Mouse (Mus musculus): ENCODE results near the gene Stat5a. TPM values are rescaled to one million over a fixed set of nuclear protein-coding genes. Genes with fewer than 3 reads are reported as not detected.

The Stat5a gene
- total and polyA plus RNA-seq, 3 experiments = 17.5 to 23.6 (median 23.0) TPM

DNA sequence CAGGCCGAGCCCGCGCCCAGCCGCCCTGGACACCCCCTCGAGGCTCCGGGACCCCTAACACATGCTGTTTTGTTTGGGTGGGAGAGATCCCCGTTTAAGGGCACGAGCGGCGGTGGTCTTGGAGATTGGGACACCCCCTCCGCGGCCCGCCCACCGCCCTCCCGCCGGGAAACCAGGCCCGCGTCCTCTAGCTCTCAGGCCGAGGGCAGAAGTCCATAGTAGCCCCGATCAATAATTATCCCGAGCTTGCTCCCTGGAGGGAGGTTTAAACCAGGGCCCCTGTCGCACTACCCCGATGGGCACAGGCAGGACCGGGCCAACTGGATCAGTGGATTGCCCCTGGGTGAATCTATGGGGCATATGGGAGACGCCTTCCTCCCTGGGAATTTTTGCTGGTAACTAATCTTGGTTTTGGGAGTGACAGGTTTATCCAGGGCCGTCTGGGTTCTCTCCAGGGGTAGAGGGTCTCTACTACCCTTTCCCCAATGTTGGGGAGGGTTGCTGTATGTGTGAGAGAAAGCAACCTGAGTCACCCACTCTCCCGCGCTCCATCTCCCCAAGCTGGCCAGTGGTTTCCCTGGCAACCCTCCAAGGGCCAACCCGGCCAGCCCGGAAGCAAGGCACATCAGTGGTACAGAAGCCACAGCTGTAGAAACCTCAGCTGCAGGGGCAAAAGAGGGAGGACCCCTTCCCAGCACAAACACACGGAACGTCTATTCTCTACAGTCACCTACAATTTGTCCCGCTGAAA is 8.2 kb upstream of the Stat5a start:
- in situ Hi-C loops (cut with MboI; ENCODE audit: low pct_ligation_motif_present, low pct_unique_long_range_greater_than_20kb, low sequenced_read_pairs) (no loop called here), dilution Hi-C loops (cut with MboI; ENCODE audit: extremely low pct_ligation_motif_present, extremely low pct_unique_long_range_greater_than_20kb, low sequenced_read_pairs) (no loop called here)
- peaks cover 21% of the 10 kb centered on the region for H3K79me2 ChIP-seq (replicated peaks; ENCODE audit: control insufficient read depth, extremely low read depth, insufficient read depth, poor library complexity, severe bottlenecking)
- H3K36me3 ChIP-seq (replicated peaks in 1 of 2; ENCODE audit: control insufficient read depth in 1 of 2, insufficient read depth in 1 of 2, low read length in 1 of 2) = no peaks in the 10 kb centered on the region
- peak overlapping the region; percentile 88 for H3K9ac ChIP-seq (ENCODE audit: insufficient read depth, low read depth)
- H3K27ac ChIP-seq (ENCODE audit: insufficient read depth, low read depth) = no peak overlapping the region
- H3K27me3 ChIP-seq (replicated peaks) = peaks cover 54% of the 10 kb centered on the region
- H3K4me3 ChIP-seq (replicated peaks in 1 of 3; ENCODE audit: low read depth in 2 of 3, low read length in 2 of 3, poor library complexity in 1 of 3) = peak overlapping the region; percentile 58 to 84 (median 79)
- TF ChIP-seq USF2 (conservative IDR thresholded peaks at IDR 0.05; ENCODE audit: low read depth, low read length) (no peak), MXI1 (IDR thresholded peaks at IDR 0.05; ENCODE audit: low read depth, low read length) (no peak), ZNF384 (IDR thresholded peaks at IDR 0.05; ENCODE audit: low read depth, low read length) (no peak), NRF1 (IDR thresholded peaks at IDR 0.05; ENCODE audit: low read depth, low read length) (no peak), BHLHE40 (IDR thresholded peaks at IDR 0.05; ENCODE audit: low read depth, low read length) (no peak), MEF2A (IDR thresholded peaks at IDR 0.05; ENCODE audit: borderline replicate concordance, low read depth, low read length) (no peak), IRF4 (IDR thresholded peaks at IDR 0.05; ENCODE audit: low read depth, low read length) (no peak; the same call in 1 of the 2 replicates), CHD1 (IDR thresholded peaks at IDR 0.05; ENCODE audit: low read depth, low read length) (no peak), HCFC1 (IDR thresholded peaks at IDR 0.05; ENCODE audit: low read depth, low read length) (no peak), ZC3H11A (IDR thresholded peaks at IDR 0.05; ENCODE audit: low read depth, low read length) (no peak), RAD21 (IDR thresholded peaks at IDR 0.05; ENCODE audit: low read depth, low read length) (no peak), POLR2AphosphoS2 (IDR thresholded peaks at IDR 0.05; ENCODE audit: low read depth, low read length) (no peak), ZKSCAN1 (IDR thresholded peaks at IDR 0.05; ENCODE audit: borderline replicate concordance, low read depth, low read length) (no peak), USF1 (IDR thresholded peaks at IDR 0.05; ENCODE audit: low read depth, low read length) (no peak)
- DNase-seq (ENCODE audit: extremely low read depth) = no peak
- peak overlapping the region; percentile 80 for H3K4me2 ChIP-seq (ENCODE audit: insufficient read depth, low read depth, poor library complexity, severe bottlenecking)
- H3K9me3 ChIP-seq (replicated peaks; ENCODE audit: low read length) = no peaks in the 10 kb centered on the region
- peaks cover 5 to 29% of the 10 kb centered on the region in 2 experiments for H3K4me1 ChIP-seq (ENCODE audit: control insufficient read depth in 1 of 2, insufficient read depth in 2 of 2)

GRCm38 (mm10) chr11:100852088-100852487 is 7.1 kb upstream of the Stat5a start:
- peaks cover 66% of the 10 kb centered on the region for H3K27me3 ChIP-seq (replicated peaks)
- H3K79me2 ChIP-seq (replicated peaks; ENCODE audit: control insufficient read depth, extremely low read depth, insufficient read depth, poor library complexity, severe bottlenecking) = peaks cover 15% of the 10 kb centered on the region
- H3K4me1 ChIP-seq (ENCODE audit: control insufficient read depth in 1 of 2, insufficient read depth in 2 of 2) = peaks cover 5 to 29% of the 10 kb centered on the region in 2 experiments
- dilution Hi-C loops (cut with MboI; ENCODE audit: extremely low pct_ligation_motif_present, extremely low pct_unique_long_range_greater_than_20kb, low sequenced_read_pairs) = no loop called here
- TF ChIP-seq ETS1 (conservative IDR thresholded peaks at IDR 0.05; ENCODE audit: low read depth, low read length) = no peak
- no peak for TF ChIP-seq CHD1 (IDR thresholded peaks at IDR 0.05; ENCODE audit: low read depth, low read length)
- TF ChIP-seq ELF1 (IDR thresholded peaks at IDR 0.05; ENCODE audit: low read depth, low read length) = no peak
- TF ChIP-seq SMC3 (IDR thresholded peaks at IDR 0.05; ENCODE audit: low read depth, low read length) = no peak
- no peak for TF ChIP-seq MXI1 (IDR thresholded peaks at IDR 0.05; ENCODE audit: low read depth, low read length)
- no peak for TF ChIP-seq IRF4 (IDR thresholded peaks at IDR 0.05; ENCODE audit: low read depth, low read length)
- no peak for TF ChIP-seq UBTF (IDR thresholded peaks at IDR 0.05; ENCODE audit: low read depth, low read length)
- no peak for TF ChIP-seq USF1 (IDR thresholded peaks at IDR 0.05; ENCODE audit: low read depth, low read length)
- no peak for TF ChIP-seq ZMIZ1 (IDR thresholded peaks at IDR 0.05; ENCODE audit: low read depth, low read length)
- no peak for TF ChIP-seq CTCF (conservative IDR thresholded peaks at IDR 0.05 in 1 of 2, IDR thresholded peaks at IDR 0.05 in 1 of 2; ENCODE audit: low read depth in 2 of 2, low read length in 2 of 2)
- TF ChIP-seq RAD21 (IDR thresholded peaks at IDR 0.05; ENCODE audit: low read depth, low read length) = no peak
- no peak for TF ChIP-seq NRF1 (IDR thresholded peaks at IDR 0.05; ENCODE audit: low read depth, low read length)
- TF ChIP-seq POLR2AphosphoS2 (IDR thresholded peaks at IDR 0.05; ENCODE audit: low read depth, low read length) = no peak
- TF ChIP-seq TCF12 (IDR thresholded peaks at IDR 0.05; ENCODE audit: low read depth, low read length) = no peak
- TF ChIP-seq POLR2A (IDR thresholded peaks at IDR 0.05; ENCODE audit: low read depth, low read length) = no peak
- no peak for TF ChIP-seq TBP (conservative IDR thresholded peaks at IDR 0.05; ENCODE audit: low read depth, low read length)
- no peaks in the 10 kb centered on the region for H3K36me3 ChIP-seq (replicated peaks in 1 of 2; ENCODE audit: control insufficient read depth in 1 of 2, insufficient read depth in 1 of 2, low read length in 1 of 2)
- no peak overlapping the region for H3K9ac ChIP-seq (ENCODE audit: insufficient read depth, low read depth)
- no peak overlapping the region for H3K4me2 ChIP-seq (ENCODE audit: insufficient read depth, low read depth, poor library complexity, severe bottlenecking)
- in situ Hi-C loops (cut with MboI; ENCODE audit: low pct_ligation_motif_present, low pct_unique_long_range_greater_than_20kb, low sequenced_read_pairs) = no loop called here
- no peaks in the 10 kb centered on the region for H3K9me3 ChIP-seq (replicated peaks; ENCODE audit: low read length)
- H3K4me3 ChIP-seq (replicated peaks in 1 of 3; ENCODE audit: low read depth in 2 of 3, low read length in 2 of 3, poor library complexity in 1 of 3) = no peak overlapping the region
- H3K27ac ChIP-seq (ENCODE audit: insufficient read depth, low read depth) = no peak overlapping the region
- DNase-seq (ENCODE audit: extremely low read depth) = no peak
